Mouse (Mus musculus) kidney, embryonic 15.5 days (tissue): ENCODE data around the gene Nradd. TPM values are rescaled to one million over a fixed set of nuclear protein-coding genes. Genes with fewer than 3 reads are reported as not detected.

Source experiments
- ATAC-seq: fragments of 200-750 bp; cut with Nextera tagmentation; replicated peaks from 2 replicates; pipeline ENCODE4 v1.8.0; 2017; ENCODE audit warnings: moderate TSS enrichment; ENCODE audit not compliant: low FRiP score
- H3K27ac ChIP-seq: fragments of 300-500 bp; sonication (generic); 2 replicates; pipeline ENCODE4 v1.5.1; 2015; ENCODE audit warnings: mild to moderate bottlenecking, inconsistent platforms
- H3K27me3 ChIP-seq: fragments of 300-500 bp; sonication (generic); 2 replicates; pipeline ENCODE4 v1.6.1; 2015; ENCODE audit warnings: inconsistent platforms
- H3K36me3 ChIP-seq: fragments of 300-500 bp; sonication (generic); 2 replicates; pipeline ENCODE4 v1.6.1; 2015; ENCODE audit warnings: inconsistent platforms
- H3K4me1 ChIP-seq: fragments of 300-500 bp; sonication (generic); 2 replicates; pipeline ENCODE4 v1.6.1; 2015; ENCODE audit warnings: inconsistent platforms
- H3K4me2 ChIP-seq: fragments of 300-500 bp; sonication (generic); 2 replicates; pipeline ENCODE4 v1.6.1; 2015; ENCODE audit warnings: moderate library complexity, mild to moderate bottlenecking, inconsistent platforms
- H3K4me3 ChIP-seq: fragments of 300-500 bp; sonication (generic); replicated peaks from 2 replicates; pipeline ENCODE4 v1.5.1; 2015; ENCODE audit warnings: mild to moderate bottlenecking, inconsistent platforms
- H3K9ac ChIP-seq: fragments of 300-500 bp; sonication (generic); 2 replicates; pipeline ENCODE4 v1.6.1; 2015; ENCODE audit warnings: mild to moderate bottlenecking, inconsistent platforms
- H3K9me3 ChIP-seq: fragments of 300-500 bp; sonication (generic); replicated peaks from 2 replicates; pipeline ENCODE4 v1.6.1; 2016; ENCODE audit warnings: inconsistent platforms
- WGBS: fragments of 180-500 bp; shearing (Covaris S2); methylation state at CpG from one replicate; pipeline ENCODE4 v1.1.7; 2015; ENCODE audit warnings: mixed read lengths; 5-methylcytosine and 5-hydroxymethylcytosine counted together
- microRNA-seq: library from miRNA; unstranded; fragments of <30 nt; microRNA quantifications from one replicate; pipeline ENCODE4, GENCODE M21; 2016
- polyA plus RNA-seq: library from polyadenylated mRNA; unstranded; fragments of >200 nt; fragmentation: Nextera tagmentation; extraction: Ambion mirVana; gene quantifications from 2 replicates; pipeline ENCODE4 v1.2.1, GENCODE M21; 2015

The Nradd gene
- polyA plus RNA-seq, 1 experiment from 2014 or later: 56.4 TPM

DNA sequence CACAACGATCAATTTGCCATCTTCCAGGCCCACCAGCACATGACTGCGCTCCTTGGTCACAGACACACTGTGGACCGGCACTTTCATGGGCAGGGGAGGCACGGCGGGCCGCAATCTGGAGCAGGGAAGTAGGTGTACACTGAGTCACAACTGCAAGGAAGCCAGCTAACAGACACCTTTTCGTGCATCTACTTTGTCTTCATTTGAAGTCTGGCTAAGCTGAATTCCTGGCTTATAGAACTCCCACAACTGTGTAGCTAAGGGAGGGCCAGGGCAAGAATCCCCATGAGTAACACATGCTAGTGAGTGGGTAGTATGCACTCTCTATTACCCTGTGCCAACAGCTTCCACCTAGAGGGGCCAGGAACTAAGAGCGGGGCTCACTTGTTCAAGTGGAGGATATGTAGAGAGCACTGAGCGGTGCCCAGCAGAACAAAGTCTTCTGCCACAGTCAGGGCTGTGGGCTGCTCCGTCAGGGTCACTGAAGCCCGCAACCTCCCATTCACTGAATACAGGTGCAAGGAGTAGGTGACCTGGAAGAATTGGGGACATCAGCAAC is 1.2 kb upstream of the Nradd start:
- Histone ChIP-seq H3K36me3 (peaks cover 48% of the 10 kb centered on the region), H3K27me3 (no peaks in the 10 kb centered on the region), H3K9me3 (no peaks in the 10 kb centered on the region), H3K4me3 (peak overlapping the region; percentile 52), H3K27ac (peak overlapping the region; percentile 95), H3K4me2 (peak overlapping the region; percentile 85), H3K9ac (peak overlapping the region; percentile 48), H3K4me1 (peaks cover 38% of the 10 kb centered on the region)
- WGBS: 66% methylated on average over 11 of the region's 11 CpGs
- no peak for ATAC-seq

DNA sequence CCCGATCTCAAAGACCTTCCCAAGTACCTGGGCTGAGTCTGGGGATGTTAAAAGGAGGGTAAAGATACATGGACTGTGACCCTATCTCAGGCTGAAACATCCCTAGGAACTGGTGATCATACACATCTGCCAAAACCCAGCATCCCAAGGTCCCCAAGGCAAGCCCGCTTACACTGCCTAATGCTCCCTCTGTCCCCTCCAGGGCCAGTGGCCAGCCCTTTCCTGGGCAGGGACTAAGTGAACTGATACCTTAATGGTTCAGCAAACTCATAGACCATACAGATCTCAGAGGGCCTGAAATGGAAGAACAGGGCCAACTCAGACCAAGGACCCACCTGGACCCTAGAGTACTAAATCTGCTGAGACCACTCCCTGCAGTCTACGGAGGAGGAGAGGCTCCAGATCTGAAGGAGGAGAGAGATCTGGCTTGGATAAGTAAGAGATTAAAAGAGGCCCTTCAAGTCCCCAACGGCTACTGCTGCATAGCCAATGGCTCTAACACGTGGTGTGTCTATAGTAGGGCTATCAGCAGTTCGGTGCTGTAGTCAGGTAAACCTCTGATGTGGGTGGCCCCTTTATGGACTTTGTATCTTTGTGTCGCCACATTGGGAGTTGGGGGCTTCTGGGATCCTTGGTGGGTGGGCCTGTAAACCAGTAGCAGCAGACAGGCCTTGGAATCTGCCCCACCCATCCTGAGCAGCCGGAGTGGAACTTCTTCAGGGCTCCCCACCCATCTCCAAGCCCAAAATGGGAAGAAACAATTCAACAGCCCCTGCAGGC is 646 bp downstream of the Nradd start:
- H3K27ac ChIP-seq: peak overlapping the region; percentile 95
- peak overlapping the region; percentile 52 for H3K4me3 ChIP-seq
- no peak for ATAC-seq
- H3K27me3 ChIP-seq: no peaks in the 10 kb centered on the region
- peaks cover 33% of the 10 kb centered on the region for H3K4me1 ChIP-seq
- 19% methylated on average over 8 of the region's 8 CpGs for WGBS
- peak overlapping the region; percentile 85 for H3K4me2 ChIP-seq
- H3K9me3 ChIP-seq: no peaks in the 10 kb centered on the region
- peaks cover 62% of the 10 kb centered on the region for H3K36me3 ChIP-seq
- peak overlapping the region; percentile 48 for H3K9ac ChIP-seq

DNA sequence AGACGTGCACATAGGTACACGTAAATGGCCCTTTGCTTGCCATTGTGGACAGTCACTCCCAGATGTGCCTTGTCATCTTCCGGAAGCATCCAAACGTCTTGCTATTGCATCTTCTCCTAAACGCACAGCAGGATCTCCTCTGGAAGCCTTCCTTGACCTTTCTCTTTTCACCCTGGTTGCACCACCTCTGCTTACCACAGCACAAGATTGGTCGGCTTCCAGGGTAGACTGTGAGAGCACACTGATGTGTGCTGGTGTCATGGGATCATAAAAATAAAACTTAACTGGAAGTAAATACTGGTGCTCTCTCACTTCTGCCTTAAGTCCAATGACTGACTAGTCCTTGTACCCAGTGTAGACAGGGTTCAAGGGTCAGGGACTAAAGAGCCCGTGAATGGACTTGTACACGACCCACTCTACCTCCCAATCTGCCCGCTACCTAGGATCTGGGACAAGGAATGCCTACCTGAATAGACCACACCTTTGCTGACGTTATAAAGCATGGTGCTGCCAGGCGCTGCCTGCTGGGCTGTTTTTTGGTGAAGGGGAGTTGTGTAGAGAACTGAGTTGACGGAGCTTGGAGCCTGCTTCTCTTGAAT is 1.5 kb downstream of the Nradd start:
- Histone ChIP-seq H3K36me3 (peaks cover 62% of the 10 kb centered on the region), H3K9ac (no peak overlapping the region), H3K9me3 (no peaks in the 10 kb centered on the region), H3K4me1 (peaks cover 33% of the 10 kb centered on the region), H3K27me3 (no peaks in the 10 kb centered on the region), H3K27ac (peak overlapping the region; percentile 16; the same call in 1 of the 2 replicates), H3K4me3 (no peak overlapping the region), H3K4me2 (peak overlapping the region; percentile 85; the same call in 1 of the 2 replicates)
- WGBS: 81% methylated on average over 12 of the region's 12 CpGs
- ATAC-seq: no peak

DNA sequence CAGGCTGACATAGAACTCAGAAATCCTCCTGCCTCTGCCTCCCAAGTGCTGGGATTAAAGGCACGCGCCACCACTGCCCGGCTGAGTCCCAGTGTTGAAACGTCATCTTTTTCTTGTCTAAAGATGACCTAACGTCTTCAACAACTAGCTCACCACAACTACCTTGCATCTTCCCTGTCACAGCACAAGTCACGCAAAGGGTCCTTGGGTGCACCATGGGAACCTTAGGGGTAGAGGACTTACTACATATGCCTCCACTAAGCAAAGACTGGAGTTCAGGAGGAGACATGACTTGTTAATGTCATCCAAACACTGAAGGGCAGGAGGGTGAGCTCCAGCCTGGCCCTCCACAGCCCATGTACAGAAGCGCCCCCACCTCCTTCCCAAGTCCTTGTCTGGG is 3.6 kb downstream of the Nradd start:
- Histone ChIP-seq H3K4me3 (no peak overlapping the region), H3K27me3 (no peaks in the 10 kb centered on the region), H3K9me3 (no peaks in the 10 kb centered on the region), H3K4me2 (no peak overlapping the region), H3K36me3 (peaks cover 64% of the 10 kb centered on the region), H3K9ac (no peak overlapping the region), H3K4me1 (peaks cover 33% of the 10 kb centered on the region), H3K27ac (no peak overlapping the region)
- no peak for ATAC-seq
- WGBS: 92% methylated on average over 7 of the region's 7 CpGs

DNA sequence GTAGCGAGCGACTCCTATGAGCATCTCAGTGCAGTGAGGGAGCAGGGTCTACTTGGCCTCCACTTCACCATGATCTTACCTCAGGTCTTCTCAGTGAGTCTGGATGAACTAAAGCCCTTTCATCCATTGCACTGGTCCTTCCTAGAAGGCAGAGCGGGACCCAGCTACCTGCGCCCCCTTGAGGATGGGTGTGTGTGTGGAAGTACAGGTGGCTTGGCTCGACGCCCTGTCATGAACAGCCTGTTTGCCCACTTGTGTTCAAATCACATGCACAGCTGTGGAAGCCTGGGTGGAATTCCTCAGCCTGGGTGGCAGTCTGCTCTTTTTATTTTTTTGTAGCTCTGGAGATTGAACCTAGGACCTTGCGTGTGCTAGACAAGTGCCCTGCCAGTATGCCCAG is 4.1 kb downstream of the Nradd start:
- Histone ChIP-seq H3K4me3 (no peak overlapping the region), H3K4me1 (peaks cover 28% of the 10 kb centered on the region), H3K36me3 (peaks cover 69% of the 10 kb centered on the region), H3K4me2 (no peak overlapping the region), H3K27ac (no peak overlapping the region), H3K9me3 (no peaks in the 10 kb centered on the region), H3K9ac (no peak overlapping the region), H3K27me3 (no peaks in the 10 kb centered on the region)
- WGBS: 95% methylated on average over 7 of the region's 7 CpGs
- no peak for ATAC-seq

DNA sequence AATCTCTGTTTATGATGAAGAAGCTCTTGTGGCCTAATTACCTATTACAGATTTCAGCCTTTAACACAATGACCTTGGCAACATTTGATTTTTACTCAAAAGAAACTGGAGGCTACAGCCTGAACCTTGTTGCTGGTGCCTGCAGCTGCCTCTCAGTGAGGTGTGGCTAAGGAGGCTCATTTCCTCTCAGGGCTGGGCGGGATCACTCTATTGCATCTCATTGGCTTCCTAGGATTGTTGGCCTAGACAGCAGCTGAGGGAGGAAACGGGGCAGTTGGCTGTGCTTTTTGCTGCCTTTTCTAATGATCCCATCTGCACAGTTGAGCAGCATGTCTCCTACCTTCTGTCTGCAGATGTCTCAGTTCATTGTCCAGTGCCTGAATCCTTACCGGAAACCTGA is 7.2 kb downstream of the Nradd start:
- 68% methylated on average over 3 of the region's 3 CpGs for WGBS
- ATAC-seq: no peak

DNA sequence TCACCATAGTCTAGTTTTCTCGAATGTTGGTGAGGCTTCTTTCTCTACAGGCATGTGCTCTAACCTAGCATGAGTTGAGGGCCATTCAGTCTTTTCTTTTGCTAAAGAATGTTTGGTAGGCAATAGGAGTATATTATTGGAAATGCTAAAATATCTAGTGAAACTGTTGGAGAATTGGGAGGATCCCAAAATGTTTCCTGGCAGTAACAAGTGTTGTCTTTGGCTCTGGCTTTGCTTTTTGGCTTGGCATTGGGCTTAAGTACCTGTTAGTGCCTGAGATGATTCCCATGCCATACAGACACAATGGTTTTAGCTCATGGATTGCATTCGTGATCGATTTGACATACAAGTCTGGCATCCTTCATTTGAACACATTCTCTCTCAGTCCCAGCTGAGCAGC is 12.8 kb downstream of the Nradd start:
- Histone ChIP-seq H3K9ac (no peak overlapping the region), H3K36me3 (peaks cover 91% of the 10 kb centered on the region)
- WGBS: 87% methylated on average over 3 of the region's 3 CpGs

More for the DNA sequence above, 7.2 kb downstream of the Nradd start:
- Histone ChIP-seq H3K4me2 (no peak overlapping the region), H3K4me3 (no peak overlapping the region), H3K27ac (peak overlapping the region; percentile 3; the same call in 1 of the 2 replicates), H3K9me3 (no peaks in the 10 kb centered on the region), H3K9ac (no peak overlapping the region), H3K4me1 (no peaks in the 10 kb centered on the region), H3K27me3 (no peaks in the 10 kb centered on the region), H3K36me3 (peaks cover 91% of the 10 kb centered on the region)

DNA sequence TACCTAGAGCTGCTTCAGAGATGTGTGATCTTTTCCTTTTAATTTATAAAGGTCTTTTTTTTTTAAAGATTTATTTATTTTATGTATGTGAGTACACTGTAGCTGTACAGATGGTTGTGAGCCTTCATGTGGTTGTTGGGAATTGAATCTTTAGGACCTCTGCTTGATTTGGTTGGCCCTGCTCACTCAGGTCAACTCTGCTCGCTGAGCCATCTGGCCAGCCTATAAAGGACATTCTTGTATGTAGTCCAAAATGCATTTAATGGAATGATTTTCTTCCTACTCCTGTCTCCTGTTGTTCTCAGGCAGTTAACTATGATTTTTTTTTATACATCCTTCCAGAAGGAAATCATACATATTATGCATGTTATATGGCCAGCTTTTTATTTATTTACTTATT is 40.7 kb downstream of the Nradd start:
- H3K9me3 ChIP-seq: no peaks in the 10 kb centered on the region
- no peak overlapping the region for H3K27ac ChIP-seq
- no peak overlapping the region for H3K4me3 ChIP-seq
- no peak overlapping the region for H3K4me2 ChIP-seq
- H3K9ac ChIP-seq: no peak overlapping the region
- peaks cover 53% of the 10 kb centered on the region for H3K36me3 ChIP-seq
- no peaks in the 10 kb centered on the region for H3K27me3 ChIP-seq
- WGBS: 93% methylated on average over 1 of the region's 1 CpGs
- ATAC-seq: no peak
- H3K4me1 ChIP-seq: no peaks in the 10 kb centered on the region

More for the DNA sequence above, 12.8 kb downstream of the Nradd start:
- Histone ChIP-seq H3K4me3 (no peak overlapping the region), H3K4me1 (no peaks in the 10 kb centered on the region), H3K9me3 (no peaks in the 10 kb centered on the region), H3K27ac (no peak overlapping the region), H3K27me3 (no peaks in the 10 kb centered on the region), H3K4me2 (no peak overlapping the region)
- no peak for ATAC-seq

DNA sequence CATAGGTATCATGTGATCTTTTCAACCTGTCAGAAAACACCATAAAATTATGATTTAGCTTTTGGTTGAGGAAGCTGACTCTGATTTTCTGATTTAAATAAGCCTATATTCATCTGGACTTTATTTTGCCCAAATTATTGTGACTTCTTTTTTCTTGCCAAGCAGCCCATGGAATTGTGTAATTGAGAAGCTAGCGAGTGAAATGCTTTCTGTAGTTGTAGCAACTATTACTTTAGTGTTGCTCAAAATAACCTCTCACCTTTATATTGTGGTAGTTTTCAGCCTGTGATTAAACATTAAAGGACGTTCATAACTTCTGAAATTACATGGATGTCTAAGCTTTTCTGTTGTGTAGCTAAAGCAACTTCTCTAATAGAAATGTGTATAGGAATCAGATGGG is 42.1 kb downstream of the Nradd start:
- 86% methylated on average over 2 of the region's 2 CpGs for WGBS
- Histone ChIP-seq H3K4me3 (no peak overlapping the region), H3K9ac (no peak overlapping the region), H3K27ac (no peak overlapping the region), H3K27me3 (no peaks in the 10 kb centered on the region), H3K4me2 (no peak overlapping the region), H3K36me3 (peaks cover 57% of the 10 kb centered on the region), H3K9me3 (no peaks in the 10 kb centered on the region), H3K4me1 (no peaks in the 10 kb centered on the region)
- no peak for ATAC-seq

Small RNA genes lying within 50 kb of the gene (microRNA-seq; reads per million reads assigned to microRNA genes)
- gene Mir8107: not detected

Other genes with a start within 250 kb of the Nradd start
- 16.9 and 17.5 TPM in 2 replicates for gene Ptpn23, start 216.2 kb downstream of the Nradd start, polyA plus RNA-seq
- gene Ngp, start 204.7 kb downstream of the Nradd start, polyA plus RNA-seq: 5.4 and 6.8 TPM in 2 replicates
- gene Klhl18, start 147.8 kb downstream of the Nradd start, polyA plus RNA-seq: 8.9 and 10.5 TPM in 2 replicates
- gene Kif9, start 147.5 kb downstream of the Nradd start, polyA plus RNA-seq: 0.82 and 1.5 TPM in 2 replicates
- gene Setd2, start 91.9 kb downstream of the Nradd start, polyA plus RNA-seq: 33.8 and 36.2 TPM in 2 replicates
- 3.7 and 5.5 TPM in 2 replicates for gene Nbeal2, start 29.7 kb upstream of the Nradd start, polyA plus RNA-seq
- 151 and 157 TPM in 2 replicates for gene Ccdc12, start 32.1 kb upstream of the Nradd start, polyA plus RNA-seq
- 1.8 and 3.9 TPM in 2 replicates for gene Myl3, start 117.4 kb upstream of the Nradd start, polyA plus RNA-seq
- gene Pth1r, start 122.7 kb upstream of the Nradd start, polyA plus RNA-seq: 67.1 and 70.1 TPM in 2 replicates
- not detected in 2 replicates for gene Prss42, start 173.7 kb upstream of the Nradd start, polyA plus RNA-seq
- not detected in 2 replicates for gene Prss44, start 189.5 kb upstream of the Nradd start, polyA plus RNA-seq
- not detected in 2 replicates for gene Prss43, start 202.2 kb upstream of the Nradd start, polyA plus RNA-seq
- gene Prss45, start 210.1 kb upstream of the Nradd start, polyA plus RNA-seq: not detected in 2 replicates
- 0.13 TPM in 1 of 2 replicates, not detected in the other for gene Prss46, start 220.1 kb upstream of the Nradd start, polyA plus RNA-seq
- 0.40 and 0.90 TPM in 2 replicates for gene Prss50, start 233.5 kb upstream of the Nradd start, polyA plus RNA-seq